Mouse (Mus musculus) CH12.LX (cell line): ENCODE measurements around the gene Zfp541. TPM values are rescaled to one million over a fixed set of nuclear protein-coding genes. Genes with fewer than 3 reads are reported as not detected.

Experiments used
- DNase-seq: peaks from one replicate; pipeline ENCODE4 v3.0.0-alpha.2; 2013; ENCODE audit errors: extremely low read depth
- H3K27ac ChIP-seq: 2 replicates; pipeline ENCODE4 v1.5.1; 2012; ENCODE audit warnings: low read depth, mild to moderate bottlenecking, control low read depth, moderate library complexity; ENCODE audit not compliant: insufficient read depth
- H3K27me3 ChIP-seq: replicated peaks from 2 replicates; pipeline ENCODE3; 2012; ENCODE audit warnings: inconsistent platforms
- H3K36me3 ChIP-seq, 2 experiments: replicated peaks in 1 of 2; 2 replicates each; pipeline versions ENCODE3 to v1.6.1; 2012; ENCODE audit warnings: inconsistent platforms in 1 of 2, low read length in 1 of 2, mild to moderate bottlenecking in 1 of 2, mixed read lengths in 1 of 2, moderate library complexity in 1 of 2; ENCODE audit not compliant: control insufficient read depth in 1 of 2, insufficient read depth in 1 of 2
- H3K4me1 ChIP-seq, 2 experiments: 2 replicates each; pipeline ENCODE4 v1.6.1; 2012; ENCODE audit warnings: inconsistent platforms in 1 of 2, moderate library complexity in 1 of 2; ENCODE audit not compliant: insufficient read depth in 2 of 2, control insufficient read depth in 1 of 2
- H3K4me2 ChIP-seq: 2 replicates; pipeline ENCODE4 v1.6.1; 2012; ENCODE audit warnings: low read depth, mild to moderate bottlenecking, control low read depth; ENCODE audit not compliant: poor library complexity, insufficient read depth, severe bottlenecking
- H3K4me3 ChIP-seq, 3 experiments: fragments of 150-350 bp in 1 of 3; sonication (generic) in 1 of 3; replicated peaks in 1 of 3; 2 replicates each; pipeline versions ENCODE3 to v1.5.1; 2011 to 2012; ENCODE audit warnings: low read depth in 2 of 3, low read length in 2 of 3, mild to moderate bottlenecking in 2 of 3, moderate library complexity in 2 of 3, control low read depth in 1 of 3, improper control_type of control experiment in 1 of 3, inconsistent platforms in 1 of 3, mixed read lengths in 1 of 3; ENCODE audit not compliant: poor library complexity in 1 of 3
- H3K79me2 ChIP-seq: replicated peaks from 2 replicates; pipeline ENCODE4 v1.6.1; 2012; ENCODE audit warnings: mild to moderate bottlenecking, moderate library complexity; ENCODE audit not compliant: control insufficient read depth, poor library complexity, insufficient read depth, severe bottlenecking; ENCODE audit errors: extremely low read depth
- H3K9ac ChIP-seq: 2 replicates; pipeline ENCODE4 v1.6.1; 2012; ENCODE audit warnings: low read depth, mild to moderate bottlenecking, control low read depth, moderate library complexity; ENCODE audit not compliant: insufficient read depth
- H3K9me3 ChIP-seq: replicated peaks from 2 replicates; pipeline ENCODE3; 2012; ENCODE audit warnings: low read length, inconsistent platforms, mixed read lengths
- BHLHE40 ChIP-seq: IDR thresholded peaks from 2 replicates; pipeline ENCODE4 v1.6.1; 2011; ENCODE audit warnings: mild to moderate bottlenecking, low read depth, low read length, improper control_type of control experiment
- CHD2 ChIP-seq: IDR thresholded peaks from 2 replicates; pipeline ENCODE4 v1.6.1; 2011; ENCODE audit warnings: low read length, improper control_type of control experiment
- CTCF ChIP-seq, 2 experiments: IDR thresholded peaks in 1 of 2; conservative IDR thresholded peaks in 1 of 2; 2 replicates each; pipeline ENCODE4 v1.5.1; 2011 to 2012; ENCODE audit warnings: low read depth in 2 of 2, low read length in 2 of 2, improper control_type of control experiment in 1 of 2, inconsistent platforms in 1 of 2, mild to moderate bottlenecking in 1 of 2, moderate library complexity in 1 of 2
- E2F4 ChIP-seq: IDR thresholded peaks from 2 replicates; pipeline ENCODE4 v1.6.1; 2011; ENCODE audit warnings: low read depth, low read length, improper control_type of control experiment; ENCODE audit not compliant: insufficient replicate concordance
- ELF1 ChIP-seq: IDR thresholded peaks from 2 replicates; pipeline ENCODE4 v1.6.1; 2014; ENCODE audit warnings: low read depth, mild to moderate bottlenecking, inconsistent platforms, low read length, improper control_type of control experiment
- EP300 ChIP-seq: IDR thresholded peaks from 2 replicates; pipeline ENCODE4 v1.6.1; 2011; ENCODE audit warnings: low read length, improper control_type of control experiment
- GABPA ChIP-seq: IDR thresholded peaks from 2 replicates; pipeline ENCODE4 v1.6.1; 2012; ENCODE audit warnings: low read depth, low read length, improper control_type of control experiment, inconsistent platforms; ENCODE audit not compliant: insufficient replicate concordance
- IRF4 ChIP-seq: IDR thresholded peaks from 2 replicates; pipeline ENCODE4 v1.6.1; 2014; ENCODE audit warnings: low read depth, mild to moderate bottlenecking, inconsistent platforms, low read length, improper control_type of control experiment
- JUN ChIP-seq: IDR thresholded peaks from 2 replicates; pipeline ENCODE4 v1.6.1; 2011; ENCODE audit warnings: low read depth, mild to moderate bottlenecking, low read length, improper control_type of control experiment, moderate library complexity; ENCODE audit not compliant: insufficient read depth
- JUND ChIP-seq: conservative IDR thresholded peaks from 2 replicates; pipeline ENCODE4 v1.6.1; 2011; ENCODE audit warnings: low read depth, low read length, improper control_type of control experiment
- KAT2A ChIP-seq: IDR thresholded peaks from 2 replicates; pipeline ENCODE4 v1.6.1; 2012; ENCODE audit warnings: low read length, improper control_type of control experiment, inconsistent platforms; ENCODE audit not compliant: insufficient replicate concordance
- MAZ ChIP-seq: IDR thresholded peaks from 2 replicates; pipeline ENCODE4 v1.6.1; 2012; ENCODE audit warnings: low read depth, mild to moderate bottlenecking, inconsistent platforms, low read length, improper control_type of control experiment, moderate library complexity
- MYC ChIP-seq: IDR thresholded peaks from 2 replicates; pipeline ENCODE4 v1.6.1; 2011; ENCODE audit warnings: low read depth, mild to moderate bottlenecking, improper control_type of control experiment, low read length
- NELFE ChIP-seq: IDR thresholded peaks from 2 replicates; pipeline ENCODE4 v1.6.1; 2011; ENCODE audit warnings: low read depth, low read length, improper control_type of control experiment
- NRF1 ChIP-seq: IDR thresholded peaks from 2 replicates; pipeline ENCODE4 v1.6.1; 2014; ENCODE audit warnings: low read depth, mild to moderate bottlenecking, inconsistent platforms, low read length, improper control_type of control experiment, moderate library complexity
- PAX5 ChIP-seq: IDR thresholded peaks from 2 replicates; pipeline ENCODE4 v1.6.1; 2012; ENCODE audit warnings: low read length, inconsistent platforms, mixed read lengths
- SIN3A ChIP-seq: IDR thresholded peaks from 2 replicates; pipeline ENCODE4 v1.6.1; 2012; ENCODE audit warnings: low read length, improper control_type of control experiment, inconsistent platforms
- UBTF ChIP-seq: IDR thresholded peaks from 2 replicates; pipeline ENCODE4 v1.6.1; 2012; ENCODE audit warnings: low read depth, mild to moderate bottlenecking, inconsistent platforms, low read length, improper control_type of control experiment, moderate library complexity
- USF1 ChIP-seq: IDR thresholded peaks from 2 replicates; pipeline ENCODE4 v1.6.1; 2014; ENCODE audit warnings: low read depth, mild to moderate bottlenecking, inconsistent platforms, low read length, improper control_type of control experiment
- ZC3H11A ChIP-seq: IDR thresholded peaks from 2 replicates; pipeline ENCODE4 v1.6.1; 2012; ENCODE audit warnings: low read depth, mild to moderate bottlenecking, inconsistent platforms, low read length, improper control_type of control experiment
- ZMIZ1 ChIP-seq: IDR thresholded peaks from 2 replicates; pipeline ENCODE4 v1.6.1; 2012; ENCODE audit warnings: low read depth, mild to moderate bottlenecking, inconsistent platforms, low read length, improper control_type of control experiment
- dilution Hi-C: fragments of 300-500 bp; cut with MboI; formaldehyde crosslinking; loops from 2 replicates; pipeline ENCODE4 v1.14.3; 2020; ENCODE audit warnings: low sequenced_read_pairs; ENCODE audit not compliant: extremely low pct_unique_long_range_greater_than_20kb, extremely low pct_ligation_motif_present
- in situ Hi-C: fragments of 300-500 bp; cut with MboI; formaldehyde crosslinking; loops from 3 replicates; pipeline ENCODE4 v1.14.3; 2019; ENCODE audit warnings: low sequenced_read_pairs, low pct_ligation_motif_present, low pct_unique_long_range_greater_than_20kb, mixed read lengths
- polyA plus RNA-seq: library from polyadenylated mRNA; unstranded; fragments of >175 nt; gene quantifications from 2 replicates; pipeline ENCODE4 v1.2.1, GENCODE M21; 2012; ENCODE audit warnings: low read depth; ENCODE audit not compliant: insufficient read length
- total RNA-seq, 2 experiments: library from RNA; depleted of rRNA; stranded (reverse); fragments of 300-350 nt in 1 of 2; fragments of >200 nt in 1 of 2; gene quantifications; 2 replicates each; pipeline ENCODE4 v1.2.3; 2012 to 2014

Gene Zfp541
- total and polyA plus RNA-seq, 3 experiments, result 0.08 to 0.12 TPM; not detected in 1

DNA sequence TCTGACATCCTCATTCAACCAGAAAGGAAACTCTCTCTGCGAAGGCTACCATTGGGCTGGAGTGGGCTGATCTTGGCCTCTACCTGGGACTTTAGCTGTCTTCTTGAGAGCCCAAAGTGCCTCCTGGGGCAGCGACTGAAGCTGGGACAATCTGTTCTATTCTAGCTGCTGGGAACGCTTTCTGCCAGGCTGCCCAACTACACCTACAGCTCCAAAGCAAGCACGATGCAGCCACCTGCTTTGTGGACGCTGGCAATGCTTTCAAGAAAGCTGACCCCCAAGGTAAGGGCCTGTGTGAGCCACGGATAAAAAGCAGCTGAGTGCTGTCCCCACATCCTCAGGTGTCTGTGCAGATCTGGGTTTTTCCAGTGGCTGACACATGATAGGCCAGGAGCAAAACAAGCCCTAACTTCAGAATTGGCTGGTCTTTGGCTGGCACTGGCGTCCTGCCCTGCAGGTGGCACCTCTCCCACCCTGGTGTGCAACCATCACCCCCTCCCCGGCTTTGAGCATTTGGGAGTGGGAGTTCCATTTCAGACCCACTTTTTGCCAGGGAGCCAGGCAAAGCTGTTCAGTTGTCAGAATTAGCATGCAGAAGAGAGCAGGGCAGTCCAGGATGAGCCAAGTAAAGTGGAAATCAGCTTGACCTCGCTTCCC lies 47.4 kb downstream of the Zfp541 start:
- H3K4me2 ChIP-seq, result no peak overlapping the region
- H3K27me3 ChIP-seq, result no peaks in the 10 kb centered on the region
- H3K4me3 ChIP-seq, result no peak overlapping the region
- H3K79me2 ChIP-seq, result no peaks in the 10 kb centered on the region; the same call in 1 of the 2 replicates
- dilution Hi-C loops, result no loop called here
- H3K4me1 ChIP-seq, result peaks cover 8 to 22% of the 10 kb centered on the region in 2 experiments
- no peak overlapping the region for H3K27ac ChIP-seq
- no peak overlapping the region for H3K9ac ChIP-seq
- H3K9me3 ChIP-seq, result no peaks in the 10 kb centered on the region
- in situ Hi-C loops, result loop anchor here (5.0 kb wide), 1 partner anchor 52 kb away; no protein-coding TSS in a partner anchor
- DNase-seq, result no peak
- peaks cover 78 to 100% of the 10 kb centered on the region in 2 experiments for H3K36me3 ChIP-seq
- no peak for TF ChIP-seq CHD2
- TF ChIP-seq PAX5, result no peak
- TF ChIP-seq GABPA, result no peak
- TF ChIP-seq ZC3H11A, result no peak
- TF ChIP-seq MYC, result no peak
- TF ChIP-seq JUN, result no peak
- TF ChIP-seq ZMIZ1, result no peak
- no peak for TF ChIP-seq USF1
- TF ChIP-seq CTCF (conservative IDR thresholded peaks at IDR 0.05 in 1 of 2, IDR thresholded peaks at IDR 0.05 in 1 of 2; ENCODE audit: low read depth in 2 of 2, low read length in 2 of 2), result no peak
- no peak for TF ChIP-seq E2F4

DNA sequence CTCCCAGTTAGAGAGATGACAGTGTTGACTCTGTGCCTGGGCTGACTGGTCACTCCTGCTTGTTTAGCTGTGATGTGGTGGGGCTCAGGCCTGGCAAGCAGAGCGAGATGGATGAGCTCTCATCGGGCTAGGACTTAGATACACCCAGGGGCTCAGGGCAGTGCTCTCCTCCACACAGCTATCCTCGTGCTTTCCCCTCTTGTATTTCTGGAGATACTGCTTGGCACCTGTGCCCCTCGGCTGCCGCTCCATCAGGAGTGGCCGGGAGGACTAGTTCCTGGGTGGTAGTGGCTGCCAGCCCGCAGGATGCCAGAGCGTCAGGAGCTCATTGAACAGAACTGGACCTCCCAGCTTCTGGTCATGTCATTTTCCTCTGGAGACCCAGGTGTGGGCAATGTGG lies 48.5 kb downstream of the Zfp541 start:
- Histone ChIP-seq H3K4me2 (no peak overlapping the region), H3K9ac (no peak overlapping the region), H3K4me1 (peaks cover 10 to 32% of the 10 kb centered on the region in 2 experiments)
- TF ChIP-seq GABPA, result no peak
- no peak for TF ChIP-seq UBTF
- no peak for TF ChIP-seq ZC3H11A
- no peak for TF ChIP-seq ELF1
- no peak for TF ChIP-seq SIN3A
- no peak for TF ChIP-seq MYC
- no peak for TF ChIP-seq ZMIZ1
- TF ChIP-seq EP300, result no peak
- TF ChIP-seq KAT2A, result no peak
- no peak for TF ChIP-seq NRF1
- TF ChIP-seq E2F4, result no peak
- TF ChIP-seq NELFE, result no peak
- no peak for TF ChIP-seq IRF4
- no peak for TF ChIP-seq MAZ
- no peak for TF ChIP-seq JUND
- TF ChIP-seq CTCF (conservative IDR thresholded peaks at IDR 0.05 in 1 of 2, IDR thresholded peaks at IDR 0.05 in 1 of 2; ENCODE audit: low read depth in 2 of 2, low read length in 2 of 2), result no peak
- TF ChIP-seq BHLHE40, result no peak
- TF ChIP-seq, all 38 proteins: peak for 0
- Histone ChIP-seq H3K27ac (no peak overlapping the region), H3K27me3 (no peaks in the 10 kb centered on the region), H3K9me3 (no peaks in the 10 kb centered on the region), H3K4me3 (no peak overlapping the region), H3K79me2 (no peaks in the 10 kb centered on the region; the same call in 1 of the 2 replicates), H3K36me3 (peaks cover 78 to 100% of the 10 kb centered on the region in 2 experiments)
- in situ Hi-C loops, result no loop called here
- dilution Hi-C loops, result no loop called here
- no peak for DNase-seq
